Mouse (Mus musculus) forebrain, embryonic 15.5 days (tissue): Measurements from ENCODE around the gene Bst1. TPM values are rescaled to one million over a fixed set of nuclear protein-coding genes. Genes with fewer than 3 reads are reported as not detected.

ENCODE experiments used
- ATAC-seq: fragments of 200-750 bp; cut with Nextera tagmentation; replicated peaks from 2 replicates; pipeline ENCODE4 v1.8.0; 2017; ENCODE audit warnings: mild to moderate bottlenecking, moderate TSS enrichment, moderate library complexity
- H3K27ac ChIP-seq: fragments of 300-500 bp; sonication (generic); replicated peaks from 2 replicates; pipeline ENCODE4 v1.5.1; 2015; ENCODE audit warnings: mild to moderate bottlenecking, inconsistent platforms
- H3K27me3 ChIP-seq: fragments of 300-500 bp; sonication (generic); 2 replicates; pipeline ENCODE4 v1.6.1; 2015; ENCODE audit warnings: inconsistent platforms
- H3K36me3 ChIP-seq: fragments of 300-500 bp; sonication (generic); 2 replicates; pipeline ENCODE4 v1.6.1; 2015; ENCODE audit warnings: mild to moderate bottlenecking, inconsistent platforms
- H3K4me1 ChIP-seq: fragments of 300-500 bp; sonication (generic); 2 replicates; pipeline ENCODE4 v1.6.1; 2015; ENCODE audit warnings: inconsistent platforms
- H3K4me2 ChIP-seq: fragments of 300-500 bp; sonication (generic); replicated peaks from 2 replicates; pipeline ENCODE4 v1.6.1; 2015; ENCODE audit warnings: mild to moderate bottlenecking, inconsistent platforms
- H3K4me3 ChIP-seq: fragments of 300-500 bp; sonication (generic); 2 replicates; pipeline ENCODE4 v1.5.1; 2015; ENCODE audit warnings: mild to moderate bottlenecking, inconsistent platforms
- H3K9ac ChIP-seq: fragments of 300-500 bp; sonication (generic); replicated peaks from 2 replicates; pipeline ENCODE4 v1.6.1; 2015; ENCODE audit warnings: mild to moderate bottlenecking, inconsistent platforms
- H3K9me3 ChIP-seq: fragments of 300-500 bp; sonication (generic); 2 replicates; pipeline ENCODE4 v1.6.1; 2016; ENCODE audit warnings: inconsistent platforms
- WGBS: fragments of 180-500 bp; shearing (Covaris S2); methylation state at CpG from one replicate; pipeline ENCODE4 v1.1.7; 2015; ENCODE audit warnings: mixed read lengths; 5-methylcytosine and 5-hydroxymethylcytosine counted together
- polyA plus RNA-seq: library from polyadenylated mRNA; unstranded; fragments of >200 nt; fragmentation: Nextera tagmentation; extraction: Ambion mirVana; gene quantifications from 2 replicates; pipeline ENCODE4 v1.2.1, GENCODE M21; 2015

Gene Bst1
- polyA plus RNA-seq = not detected in 2 replicates

DNA sequence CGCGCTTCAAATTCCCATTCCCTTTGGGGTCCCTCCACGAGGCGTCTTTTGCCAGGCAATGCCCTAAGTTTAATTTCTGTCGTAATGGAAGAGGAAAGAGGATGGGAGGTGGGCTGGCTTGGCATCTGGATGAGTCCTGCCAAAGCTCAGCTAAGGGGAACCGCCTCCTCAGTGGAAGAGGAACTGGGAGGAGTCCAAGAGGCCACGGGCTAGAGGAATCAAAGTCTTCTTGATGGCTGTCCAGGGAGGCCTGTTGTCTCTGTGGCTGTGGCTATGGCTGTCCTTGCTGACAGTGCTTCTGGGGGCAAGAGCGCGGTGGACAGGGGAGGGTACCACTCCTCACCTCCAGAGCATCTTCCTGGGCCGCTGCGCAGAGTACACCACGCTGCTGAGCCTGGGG lies at the start of gene Bst1:
Bst1 (plus strand) TSS at position 191 of the 400 bp plus-strand sequence.
- ATAC-seq = no peak
- WGBS = 51% methylated on average over 12 of the region's 12 CpGs

DNA sequence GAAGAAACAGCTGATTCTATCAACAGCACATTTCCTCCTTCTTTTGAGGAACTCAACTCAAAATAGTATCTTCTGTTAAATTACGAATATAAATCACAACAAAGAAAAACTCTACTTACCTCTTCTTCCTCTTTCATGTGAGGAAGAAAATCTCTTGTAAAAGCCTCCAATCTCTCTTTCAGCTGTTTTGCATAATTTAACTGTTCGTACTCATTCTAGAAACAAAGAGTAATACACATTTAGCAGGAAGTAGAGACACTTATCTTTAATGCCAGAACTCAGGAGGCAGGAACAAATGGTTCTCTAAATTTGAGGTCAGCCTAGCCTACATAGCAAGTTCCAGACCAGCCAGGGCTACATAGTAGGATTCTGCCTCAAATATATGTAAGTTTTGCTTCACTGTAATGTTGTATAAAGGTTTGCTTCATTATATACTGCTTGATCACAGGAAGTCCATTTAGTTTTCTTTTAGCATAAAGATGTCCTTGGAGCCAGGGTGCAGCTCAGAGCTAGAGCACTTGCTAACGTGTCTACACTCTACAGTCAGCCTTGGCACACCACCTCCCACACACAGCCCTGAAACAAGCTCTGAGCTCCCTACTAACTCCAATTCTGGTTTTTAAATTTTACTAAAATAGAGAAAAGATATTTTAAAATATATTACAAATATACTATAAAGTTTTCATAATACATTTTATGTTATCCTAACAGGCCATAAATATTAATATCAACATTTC lies 47.9 kb upstream of the Bst1 start:
- Histone ChIP-seq H3K27ac (no peak overlapping the region), H3K36me3 (peaks cover 32% of the 10 kb centered on the region), H3K27me3 (no peaks in the 10 kb centered on the region), H3K4me3 (no peak overlapping the region), H3K4me1 (no peaks in the 10 kb centered on the region), H3K4me2 (no peak overlapping the region), H3K9me3 (no peaks in the 10 kb centered on the region), H3K9ac (no peak overlapping the region)
- no peak for ATAC-seq
- 89% methylated on average over 3 of the region's 3 CpGs for WGBS

More for the DNA sequence above, at the start of gene Bst1:
- Histone ChIP-seq H3K27me3 (no peaks in the 10 kb centered on the region), H3K27ac (no peak within 1 kb of the TSS), H3K9ac (no peak within 1 kb of the TSS), H3K36me3 (no peaks in the 10 kb centered on the region), H3K9me3 (no peaks in the 10 kb centered on the region), H3K4me3 (no peak within 1 kb of the TSS), H3K4me2 (no peak within 1 kb of the TSS), H3K4me1 (no peaks in the 10 kb centered on the region)

DNA sequence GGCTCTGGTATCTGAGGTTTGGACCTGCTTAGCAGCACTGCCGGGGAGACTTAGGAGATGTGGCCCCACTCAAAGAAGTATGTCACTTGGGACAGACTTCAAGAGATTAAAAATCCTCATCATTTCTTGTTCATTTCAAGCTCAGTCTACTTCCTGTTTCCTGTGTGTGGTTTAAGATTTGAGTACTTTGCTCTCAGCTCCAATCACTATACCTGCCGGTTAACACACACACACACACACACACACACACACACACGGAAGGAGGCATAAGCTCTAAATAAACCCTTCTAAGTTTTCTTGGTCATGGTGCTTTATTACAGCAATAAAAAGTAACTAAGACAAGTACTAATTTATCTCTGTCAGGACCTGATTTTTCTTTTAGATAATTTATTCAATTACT lies 47.1 kb upstream of the Bst1 start:
- Histone ChIP-seq H3K27me3 (no peaks in the 10 kb centered on the region), H3K9ac (no peak overlapping the region), H3K27ac (no peak overlapping the region), H3K9me3 (no peaks in the 10 kb centered on the region), H3K36me3 (peaks cover 30% of the 10 kb centered on the region), H3K4me2 (no peak overlapping the region), H3K4me1 (peaks cover 4% of the 10 kb centered on the region), H3K4me3 (no peak overlapping the region)
- ATAC-seq = no peak
- 92% methylated on average over 3 of the region's 3 CpGs for WGBS

DNA sequence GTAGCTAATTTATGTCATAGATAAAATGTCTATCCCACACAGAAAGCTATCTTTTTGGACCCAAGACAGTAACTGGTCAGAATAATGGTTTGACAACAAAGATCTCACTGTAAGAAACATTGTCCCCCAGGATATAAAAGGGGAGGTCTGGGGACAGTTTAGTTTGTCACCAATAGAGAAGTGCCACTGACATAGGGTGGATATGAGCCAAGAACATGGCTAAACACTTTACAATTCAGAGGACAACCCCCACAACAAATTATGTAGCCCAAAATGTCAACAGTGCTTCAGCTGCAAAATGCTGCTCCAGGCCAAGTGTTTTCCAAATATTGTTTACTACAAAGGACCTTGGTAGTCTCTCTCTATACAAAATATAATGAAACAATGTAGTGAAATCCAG lies 42.3 kb upstream of the Bst1 start:
- Histone ChIP-seq H3K9me3 (no peaks in the 10 kb centered on the region), H3K27me3 (no peaks in the 10 kb centered on the region), H3K27ac (no peak overlapping the region), H3K9ac (no peak overlapping the region), H3K4me3 (no peak overlapping the region), H3K4me1 (peaks cover 31% of the 10 kb centered on the region), H3K4me2 (no peak overlapping the region), H3K36me3 (no peaks in the 10 kb centered on the region)
- no peak for ATAC-seq

DNA sequence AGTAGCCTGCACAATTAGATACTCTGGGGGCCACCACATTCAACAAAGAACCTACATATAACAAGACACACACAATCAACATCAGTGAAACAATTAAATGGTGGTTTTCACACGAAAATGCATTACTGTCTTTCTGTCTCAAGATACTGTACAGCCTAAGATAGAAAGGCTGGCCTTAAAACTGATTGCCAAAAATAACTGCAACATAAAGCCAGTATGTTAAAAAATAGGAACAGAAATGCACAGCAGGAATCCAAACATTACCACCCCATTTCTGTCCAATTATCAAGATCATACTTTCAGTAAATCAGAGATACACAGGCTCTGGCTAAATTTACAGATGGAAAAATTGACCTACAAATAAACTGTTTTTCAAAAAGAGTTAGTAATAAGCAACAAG lies 41.7 kb upstream of the Bst1 start:
- no peaks in the 10 kb centered on the region for H3K27me3 ChIP-seq
- 39% methylated on average over 1 of the region's 1 CpGs for WGBS
- H3K4me2 ChIP-seq = no peak overlapping the region
- no peak overlapping the region for H3K4me3 ChIP-seq
- no peaks in the 10 kb centered on the region for H3K9me3 ChIP-seq
- no peaks in the 10 kb centered on the region for H3K36me3 ChIP-seq
- no peak overlapping the region for H3K9ac ChIP-seq
- peaks cover 31% of the 10 kb centered on the region for H3K4me1 ChIP-seq
- H3K27ac ChIP-seq = no peak overlapping the region
- no peak for ATAC-seq

DNA sequence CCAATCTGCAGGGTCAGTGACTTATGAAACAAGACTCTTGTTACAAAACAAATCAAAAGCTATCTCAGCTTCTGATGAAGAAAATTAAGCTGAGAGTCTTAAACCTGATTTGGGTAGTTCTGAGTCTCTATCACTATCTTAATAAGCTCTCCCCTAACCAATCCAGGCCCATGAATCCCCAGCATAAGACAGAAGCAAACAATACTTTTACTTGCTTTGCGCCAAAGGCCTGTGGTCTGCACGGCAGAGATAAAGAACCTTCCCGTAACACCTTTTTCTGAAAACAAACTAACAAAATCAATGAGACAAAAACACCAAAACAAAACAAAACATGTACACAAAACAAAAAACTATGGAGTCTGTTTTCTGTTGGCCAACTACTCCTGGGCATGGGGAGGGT lies 40.1 kb upstream of the Bst1 start:
- 95% methylated on average over 3 of the region's 3 CpGs for WGBS

DNA sequence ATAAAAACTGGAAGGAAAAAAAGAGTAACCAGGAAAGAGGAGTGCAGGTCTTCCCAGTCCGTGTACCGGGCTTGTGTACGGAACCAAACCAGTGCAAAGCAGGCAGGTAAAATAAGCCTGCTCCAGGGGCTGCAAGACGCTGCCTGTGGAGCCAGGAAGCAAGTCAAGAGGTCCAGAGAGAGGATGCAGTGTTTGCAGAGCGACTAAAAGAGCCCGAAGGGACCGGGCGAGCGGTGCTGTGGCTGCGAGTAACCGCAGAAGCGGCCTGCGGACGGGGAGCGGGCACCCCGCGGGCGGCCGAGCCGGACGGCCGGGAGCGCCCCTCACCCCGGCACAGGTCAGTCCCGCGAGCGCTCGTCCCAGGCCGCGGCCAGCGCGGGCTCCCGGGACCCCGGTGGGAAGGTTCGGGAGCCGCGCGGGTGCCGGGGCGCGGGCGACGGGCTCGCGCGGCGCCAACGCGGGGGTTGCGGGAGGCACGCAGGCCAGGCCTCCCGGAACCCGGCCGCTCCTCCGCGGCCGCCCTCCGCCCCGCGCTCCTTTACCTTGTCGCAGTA lies 37.2 kb upstream of the Bst1 start:
- ATAC-seq = peak; percentile 79
- peaks cover 35% of the 10 kb centered on the region for H3K4me1 ChIP-seq

More for the DNA sequence above, 40.1 kb upstream of the Bst1 start:
- Histone ChIP-seq H3K9ac (no peak overlapping the region), H3K4me3 (no peak overlapping the region), H3K4me2 (no peak overlapping the region), H3K27me3 (no peaks in the 10 kb centered on the region), H3K36me3 (no peaks in the 10 kb centered on the region), H3K4me1 (peaks cover 38% of the 10 kb centered on the region), H3K9me3 (no peaks in the 10 kb centered on the region), H3K27ac (no peak overlapping the region)
- ATAC-seq = no peak

DNA sequence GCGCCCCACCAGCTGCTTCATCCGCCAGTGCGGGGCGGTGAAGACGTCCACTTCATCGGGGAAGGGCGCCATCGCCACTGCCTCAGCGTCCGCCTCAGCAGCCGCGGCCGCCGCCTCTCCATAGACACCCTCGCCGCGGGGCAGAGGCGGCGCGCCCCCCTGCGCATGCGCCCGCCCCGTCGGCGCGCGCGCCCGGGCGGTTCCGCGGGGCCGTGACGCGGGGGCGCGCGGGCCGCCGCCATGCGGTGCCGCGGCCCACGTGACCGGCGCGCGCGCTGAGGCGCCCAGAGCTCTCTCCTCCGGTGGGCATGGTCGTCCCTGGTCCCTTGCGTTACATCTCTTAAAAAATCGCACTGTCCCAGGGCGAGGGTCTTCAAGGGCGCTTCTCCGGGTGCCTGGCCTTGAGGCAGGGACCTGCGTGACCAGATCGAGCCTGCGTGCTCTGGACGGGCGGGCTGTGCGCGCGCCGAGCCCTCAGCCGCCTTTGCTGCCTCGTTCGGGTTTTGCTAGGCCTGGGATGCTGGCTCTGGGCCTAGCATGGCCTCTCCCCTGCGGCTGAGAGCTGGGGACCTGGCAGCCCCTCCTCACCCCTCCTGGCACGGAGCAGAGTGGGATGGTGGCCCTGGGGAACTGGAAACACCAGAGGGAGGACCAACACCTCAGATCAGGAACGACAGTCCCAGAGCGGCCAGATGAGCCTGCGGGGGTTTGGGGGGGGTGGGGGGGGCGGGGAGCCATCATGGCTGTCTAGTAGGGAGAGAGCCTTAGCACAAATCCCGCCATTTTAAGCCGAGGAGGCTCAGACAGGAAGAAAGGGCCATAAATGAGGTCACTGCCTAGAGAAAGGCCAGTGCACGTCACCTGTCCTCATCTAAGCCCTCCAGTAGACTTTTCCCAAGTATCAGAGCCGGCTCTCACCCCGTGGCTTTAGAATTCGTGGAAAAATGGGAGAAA lies 36.4 kb upstream of the Bst1 start:
- Histone ChIP-seq H3K27me3 (no peaks in the 10 kb centered on the region), H3K4me3 (peak overlapping the region; percentile 96), H3K27ac (peak overlapping the region; percentile 98), H3K4me1 (peaks cover 28% of the 10 kb centered on the region), H3K36me3 (no peaks in the 10 kb centered on the region), H3K9ac (peak overlapping the region; percentile 97), H3K4me2 (peak overlapping the region; percentile 86), H3K9me3 (no peaks in the 10 kb centered on the region)
- ATAC-seq = peak; percentile 95
- 3% methylated on average over 80 of the region's 82 CpGs for WGBS

More for the DNA sequence above, 37.2 kb upstream of the Bst1 start:
- H3K27me3 ChIP-seq = no peaks in the 10 kb centered on the region
- H3K4me2 ChIP-seq = peak overlapping the region; percentile 86
- peak overlapping the region; percentile 97 for H3K9ac ChIP-seq
- peak overlapping the region; percentile 98 for H3K27ac ChIP-seq
- under 1% methylated on average over 61 of the region's 61 CpGs for WGBS
- no peaks in the 10 kb centered on the region for H3K36me3 ChIP-seq
- H3K4me3 ChIP-seq = peak overlapping the region; percentile 96
- no peaks in the 10 kb centered on the region for H3K9me3 ChIP-seq

DNA sequence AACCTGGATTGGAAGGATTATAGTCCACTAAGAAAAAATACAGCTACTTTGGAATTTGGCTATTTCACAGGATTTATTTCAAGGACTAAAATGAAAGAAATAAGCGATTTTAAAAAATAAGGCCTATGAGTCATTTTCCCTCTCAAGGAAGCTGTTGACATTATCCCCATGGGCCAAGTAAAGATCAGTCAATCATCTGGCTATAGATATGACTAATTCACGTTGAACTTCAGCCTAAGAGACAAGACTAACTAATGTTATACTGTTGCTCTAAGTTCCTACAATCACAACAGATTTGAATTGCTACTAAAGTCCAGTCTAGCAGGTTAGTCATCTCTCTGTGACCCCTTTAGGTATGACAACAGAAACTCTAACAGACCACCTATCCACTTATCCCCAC lies 34.7 kb upstream of the Bst1 start:
- peaks cover 23% of the 10 kb centered on the region for H3K4me1 ChIP-seq
- no peaks in the 10 kb centered on the region for H3K27me3 ChIP-seq
- ATAC-seq = no peak
- no peaks in the 10 kb centered on the region for H3K36me3 ChIP-seq
- no peaks in the 10 kb centered on the region for H3K9me3 ChIP-seq
- no peak overlapping the region for H3K27ac ChIP-seq
- H3K4me2 ChIP-seq = no peak overlapping the region
- no peak overlapping the region for H3K4me3 ChIP-seq
- no peak overlapping the region for H3K9ac ChIP-seq
- WGBS = 87% methylated on average over 2 of the region's 2 CpGs

DNA sequence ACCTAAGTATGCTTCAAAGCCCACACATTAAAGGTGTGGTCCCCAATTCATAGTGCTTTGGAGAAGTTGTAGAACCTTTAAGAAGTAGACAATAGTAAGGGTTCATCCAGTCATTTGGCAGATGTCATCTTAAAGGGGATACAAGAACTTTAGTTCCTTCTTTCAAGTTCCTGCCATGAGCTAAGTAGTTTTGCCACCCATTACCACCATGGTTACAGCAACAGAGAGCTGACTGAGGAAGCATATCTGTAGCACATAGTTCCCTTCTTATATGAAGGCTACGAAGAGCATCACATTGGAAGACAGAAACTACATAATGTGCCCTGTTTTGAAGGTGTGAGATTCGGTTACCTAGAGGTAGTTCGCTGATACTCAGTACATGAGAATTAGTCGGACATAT lies 32.1 kb upstream of the Bst1 start:
- H3K4me3 ChIP-seq = no peak overlapping the region
- WGBS = 94% methylated on average over 4 of the region's 4 CpGs

DNA sequence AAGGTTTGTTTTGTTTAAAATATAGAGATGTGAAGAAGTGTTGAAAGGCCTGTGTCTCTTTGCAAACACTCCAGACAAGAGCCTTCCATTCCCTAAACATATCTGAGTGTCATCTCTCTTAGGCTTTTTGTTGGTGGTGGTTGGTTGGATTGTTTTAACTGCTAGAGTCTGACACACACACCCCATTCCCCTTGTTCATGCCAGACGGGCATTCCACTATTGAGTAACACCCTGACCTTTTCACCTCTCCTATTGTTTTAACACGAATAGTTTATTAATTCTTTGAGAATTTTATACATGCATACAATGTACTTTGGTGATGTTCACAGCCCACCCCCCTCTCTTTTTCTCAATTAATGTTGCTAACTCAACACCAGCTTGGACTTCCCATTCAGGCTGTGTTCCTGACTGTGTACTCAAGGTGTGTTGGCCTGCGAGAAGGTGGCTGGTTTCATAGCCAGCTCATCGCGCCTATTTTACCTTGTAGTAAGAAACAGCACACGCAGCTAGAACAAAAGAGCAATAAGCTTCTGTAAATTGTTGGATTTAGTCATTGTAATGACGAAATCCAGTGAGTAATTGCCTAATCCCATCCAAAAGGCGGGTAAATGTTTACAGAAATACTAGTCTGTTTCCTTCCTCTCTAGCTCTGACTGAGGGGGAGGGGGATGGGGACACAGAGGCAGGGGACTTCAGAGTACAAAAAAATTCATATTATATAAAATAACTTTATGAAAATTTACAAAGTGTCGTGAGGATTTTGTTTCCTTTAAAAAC lies 30.5 kb upstream of the Bst1 start:
- 76% methylated on average over 9 of the region's 9 CpGs for WGBS

More for the DNA sequence above, 32.1 kb upstream of the Bst1 start:
- Histone ChIP-seq H3K36me3 (no peaks in the 10 kb centered on the region), H3K9me3 (no peaks in the 10 kb centered on the region), H3K27me3 (no peaks in the 10 kb centered on the region), H3K9ac (no peak overlapping the region), H3K4me1 (peaks cover 8% of the 10 kb centered on the region), H3K27ac (no peak overlapping the region), H3K4me2 (no peak overlapping the region)
- ATAC-seq = no peak

More for the DNA sequence above, 30.5 kb upstream of the Bst1 start:
- Histone ChIP-seq H3K36me3 (no peaks in the 10 kb centered on the region), H3K27me3 (no peaks in the 10 kb centered on the region), H3K9ac (no peak overlapping the region), H3K4me2 (no peak overlapping the region), H3K4me1 (no peaks in the 10 kb centered on the region), H3K27ac (no peak overlapping the region), H3K4me3 (no peak overlapping the region), H3K9me3 (no peaks in the 10 kb centered on the region)
- ATAC-seq = no peak
